Mouse (Mus musculus): ENCODE measurements around the gene Arl6ip6. TPM values are rescaled to one million over a fixed set of nuclear protein-coding genes. Genes with fewer than 3 reads are reported as not detected.
A peak's percentile ranks its signal among the peaks of the same experiment; 100 is the strongest.

Arl6ip6 gene
- polyA plus RNA-seq, 1 experiment = 7.8 TPM

- peaks cover 2% of the 10 kb centered on the region; the same call in 1 of the 2 replicates for H3K4me1 ChIP-seq (ENCODE audit: control insufficient read depth, insufficient read depth, insufficient read length)
- DNase-seq (ENCODE audit: low read depth in 1 of 2, low spot score in 2 of 2) = peak; percentile 98 to 100
- peaks cover 5% of the 10 kb centered on the region for H3K36me3 ChIP-seq (ENCODE audit: control insufficient read depth, insufficient read depth, low read length)
- peak within 1 kb of the TSS; percentile 99 for H3K27ac ChIP-seq (ENCODE audit: insufficient read depth, low read length)
- TF ChIP-seq CTCF (IDR thresholded peaks at IDR 0.05; ENCODE audit: extremely low read depth, insufficient read depth, insufficient read length, insufficient replicate concordance) (no peak), POLR2A (IDR thresholded peaks at IDR 0.05; ENCODE audit: low read depth, low read length) (peak; percentile 79)
- peak within 1 kb of the TSS; percentile 92 for H3K4me3 ChIP-seq (ENCODE audit: extremely low read depth, insufficient read depth, insufficient read length)
- no peaks in the 10 kb centered on the region for H3K27me3 ChIP-seq (ENCODE audit: control insufficient read depth, insufficient read depth, low read length)
- under 1% methylated on average over 50 of the region's 53 CpGs for WGBS
Measured at GRCm38 (mm10) chr2:53190684-53191511, 628 bp upstream of the Arl6ip6 start, which contains the start of gene Prpf40a. Gene Prpf40a (minus strand): TSS chr2:53191284.

- H3K27ac ChIP-seq (ENCODE audit: insufficient read depth, low read length) = peak overlapping the region; percentile 88
- no peaks in the 10 kb centered on the region for H3K27me3 ChIP-seq (ENCODE audit: control insufficient read depth, insufficient read depth, low read length)
- peaks cover 7% of the 10 kb centered on the region for H3K36me3 ChIP-seq (ENCODE audit: control insufficient read depth, insufficient read depth, low read length)
- no peak for DNase-seq (ENCODE audit: low read depth in 1 of 2, low spot score in 2 of 2)
- TF ChIP-seq POLR2A (IDR thresholded peaks at IDR 0.05; ENCODE audit: low read depth, low read length) = no peak
- TF ChIP-seq CTCF (IDR thresholded peaks at IDR 0.05; ENCODE audit: extremely low read depth, insufficient read depth, insufficient read length, insufficient replicate concordance) = no peak
- peaks cover 2% of the 10 kb centered on the region; the same call in 1 of the 2 replicates for H3K4me1 ChIP-seq (ENCODE audit: control insufficient read depth, insufficient read depth, insufficient read length)
- under 1% methylated on average over 20 of the region's 20 CpGs for WGBS
- H3K4me3 ChIP-seq (ENCODE audit: extremely low read depth, insufficient read depth, insufficient read length) = peak overlapping the region; percentile 92
Measured at GRCm38 (mm10) chr2:53192386-53192785, 860 bp downstream of the Arl6ip6 start.

GRCm38 (mm10) chr2:53196431-53196830 lies 4.9 kb downstream of the Arl6ip6 start:
- Histone ChIP-seq H3K27ac (ENCODE audit: insufficient read depth, low read length) (no peak overlapping the region), H3K27me3 (ENCODE audit: control insufficient read depth, insufficient read depth, low read length) (no peaks in the 10 kb centered on the region), H3K4me3 (ENCODE audit: extremely low read depth, insufficient read depth, insufficient read length) (no peak overlapping the region), H3K36me3 (ENCODE audit: control insufficient read depth, insufficient read depth, low read length) (peaks cover 4% of the 10 kb centered on the region), H3K4me1 (ENCODE audit: control insufficient read depth, insufficient read depth, insufficient read length) (no peaks in the 10 kb centered on the region; the same call in 1 of the 2 replicates)
- DNase-seq (ENCODE audit: low read depth in 1 of 2, low spot score in 2 of 2) = no peak
- WGBS = 95% methylated on average over 10 of the region's 10 CpGs
- TF ChIP-seq POLR2A (IDR thresholded peaks at IDR 0.05; ENCODE audit: low read depth, low read length) (no peak), CTCF (IDR thresholded peaks at IDR 0.05; ENCODE audit: extremely low read depth, insufficient read depth, insufficient read length, insufficient replicate concordance) (no peak)

- no peaks in the 10 kb centered on the region; the same call in 1 of the 2 replicates for H3K4me1 ChIP-seq (ENCODE audit: control insufficient read depth, insufficient read depth, insufficient read length)
- WGBS = 90% methylated on average over 1 of the region's 1 CpGs
- no peak overlapping the region for H3K4me3 ChIP-seq (ENCODE audit: extremely low read depth, insufficient read depth, insufficient read length)
- no peak overlapping the region for H3K27ac ChIP-seq (ENCODE audit: insufficient read depth, low read length)
- H3K36me3 ChIP-seq (ENCODE audit: control insufficient read depth, insufficient read depth, low read length) = peaks cover 4% of the 10 kb centered on the region
- H3K27me3 ChIP-seq (ENCODE audit: control insufficient read depth, insufficient read depth, low read length) = no peaks in the 10 kb centered on the region
- DNase-seq (ENCODE audit: low read depth in 1 of 2, low spot score in 2 of 2) = no peak
- no peak for TF ChIP-seq CTCF (IDR thresholded peaks at IDR 0.05; ENCODE audit: extremely low read depth, insufficient read depth, insufficient read length, insufficient replicate concordance)
- no peak for TF ChIP-seq POLR2A (IDR thresholded peaks at IDR 0.05; ENCODE audit: low read depth, low read length)
Measured at GRCm38 (mm10) chr2:53199203-53199602, 7.7 kb downstream of the Arl6ip6 start.

GRCm38 (mm10) chr2:53200164-53200885 lies 8.8 kb downstream of the Arl6ip6 start:
- H3K36me3 ChIP-seq (ENCODE audit: control insufficient read depth, insufficient read depth, low read length) = peaks cover 3% of the 10 kb centered on the region
- H3K27me3 ChIP-seq (ENCODE audit: control insufficient read depth, insufficient read depth, low read length) = no peaks in the 10 kb centered on the region
- no peaks in the 10 kb centered on the region; the same call in 1 of the 2 replicates for H3K4me1 ChIP-seq (ENCODE audit: control insufficient read depth, insufficient read depth, insufficient read length)
- no peak overlapping the region; the same call in 1 of the 2 replicates for H3K4me3 ChIP-seq (ENCODE audit: extremely low read depth, insufficient read depth, insufficient read length)
- TF ChIP-seq POLR2A (IDR thresholded peaks at IDR 0.05; ENCODE audit: low read depth, low read length) = no peak
- TF ChIP-seq CTCF (IDR thresholded peaks at IDR 0.05; ENCODE audit: extremely low read depth, insufficient read depth, insufficient read length, insufficient replicate concordance) = no peak
- 55% methylated on average over 4 of the region's 4 CpGs for WGBS
- peak overlapping the region; percentile 21 for H3K27ac ChIP-seq (ENCODE audit: insufficient read depth, low read length)
- DNase-seq (ENCODE audit: low read depth in 1 of 2, low spot score in 2 of 2) = no peak

- DNase-seq (ENCODE audit: low read depth in 1 of 2, low spot score in 2 of 2) = no peak
- Histone ChIP-seq H3K27ac (ENCODE audit: insufficient read depth, low read length) (no peak overlapping the region), H3K4me3 (ENCODE audit: extremely low read depth, insufficient read depth, insufficient read length) (no peak overlapping the region), H3K27me3 (ENCODE audit: control insufficient read depth, insufficient read depth, low read length) (no peaks in the 10 kb centered on the region), H3K36me3 (ENCODE audit: control insufficient read depth, insufficient read depth, low read length) (no peaks in the 10 kb centered on the region; the same call in 1 of the 2 replicates), H3K4me1 (ENCODE audit: control insufficient read depth, insufficient read depth, insufficient read length) (no peaks in the 10 kb centered on the region; the same call in 1 of the 2 replicates)
- 65% methylated on average over 5 of the region's 5 CpGs for WGBS
- TF ChIP-seq POLR2A (IDR thresholded peaks at IDR 0.05; ENCODE audit: low read depth, low read length) = no peak
- TF ChIP-seq CTCF (IDR thresholded peaks at IDR 0.05; ENCODE audit: extremely low read depth, insufficient read depth, insufficient read length, insufficient replicate concordance) = no peak
Measured at GRCm38 (mm10) chr2:53204373-53205274, 13.1 kb downstream of the Arl6ip6 start.
